ENCODE assay signal across 8 mouse cellular contexts in genomic region chr3:40949903-40950600, GRCm38 (mm10). TPM values are rescaled to one million over a fixed set of nuclear protein-coding genes. Genes with fewer than 3 reads are reported as not detected.
DNase-seq lines count a peak whose midpoint lies in the region; TF ChIP-seq lines count a peak whose summit lies in the region.

No protein-coding gene starts in this region.

- peak overlapping the region; percentile 81 for H3K4me3 ChIP-seq in lung, adult 2 months (replicated peaks; ENCODE audit: extremely low read depth, low read depth, low read length)

- TF ChIP-seq POLR2A in lung, adult 2 months (IDR thresholded peaks at IDR 0.05; ENCODE audit: borderline replicate concordance, extremely low read depth, low read depth, low read length), result no peak

- under 1% methylated on average over 96 of the region's 118 CpGs for WGBS in lung, adult 2 months

- H3K4me1 ChIP-seq in lung, adult 2 months (ENCODE audit: control insufficient read depth, insufficient read depth, low read length), result no peaks in the 10 kb centered on the region; the same call in 1 of the 2 replicates

- TF ChIP-seq CTCF in lung, adult 2 months (IDR thresholded peaks at IDR 0.05; ENCODE audit: insufficient read depth, low read length), result no peak

- intact Hi-C loops in gastrocnemius, postnatal 14 days (cut with DNase I; ENCODE audit: low total_unique reads), result loop anchor here (10.0 kb wide), 1 partner anchor 615 kb away; no protein-coding TSS in a partner anchor

- DNase-seq in urinary bladder, adult 18-20 months (ENCODE audit: low spot score in 2 of 2), result peak; percentile 6 to 55
- DNase-seq in urinary bladder, postnatal 10 days (ENCODE audit: low spot score), result no peak
- peak; percentile 64 for DNase-seq in cerebellum, adult 8-10 months
- DNase-seq in gastrocnemius, postnatal 14 days, result peak; percentile 53
- peak; percentile 66 for DNase-seq in kidney, adult 18-20 months
- DNase-seq in lung, adult 2 months, result no peak
- DNase-seq in retina, embryonic 14.5 days (ENCODE audit: low spot score), result peak; percentile 45
- DNase-seq in thymus, postnatal 36 days, result peak; percentile 56 to 66

RNA-seq across cellular contexts. Expression of gene Larp1b, which starts 0.4 kb away (rescaled TPM):
- total RNA-seq in gastrocnemius, postnatal 14 days (2021), result 10 to 100 TPM; 65.8 to 66.1 TPM
- 3.7 and 4.4 TPM in 2 replicates for polyA plus RNA-seq in lung, adult 2 months (2012; rRNA removed)

RNA-seq across cellular contexts. Expression of gene 1700034I23Rik, which starts 47.7 kb away (rescaled TPM):
- under 1 TPM in 1 of 2 experiments, not detected in 1; 0.16 TPM for total RNA-seq in gastrocnemius, postnatal 14 days (2021)
- polyA plus RNA-seq in lung, adult 2 months (2012; rRNA removed), result not detected in 2 replicates

Comparison
In these comparisons a context has a peak if more than half of its experiments do, and no peak if none do; other contexts are left out.
1. DNase-seq: peak in urinary bladder, adult 18-20 months (2 of 2), cerebellum, adult 8-10 months (single experiment), gastrocnemius, postnatal 14 days (single experiment), kidney, adult 18-20 months (single experiment), retina, embryonic 14.5 days (single experiment) and thymus, postnatal 36 days (2 of 2); none in urinary bladder, postnatal 10 days (single experiment) and lung, adult 2 months (single experiment).